Mouse (Mus musculus): ENCODE data around the gene Vasp.

Vasp gene

DNA sequence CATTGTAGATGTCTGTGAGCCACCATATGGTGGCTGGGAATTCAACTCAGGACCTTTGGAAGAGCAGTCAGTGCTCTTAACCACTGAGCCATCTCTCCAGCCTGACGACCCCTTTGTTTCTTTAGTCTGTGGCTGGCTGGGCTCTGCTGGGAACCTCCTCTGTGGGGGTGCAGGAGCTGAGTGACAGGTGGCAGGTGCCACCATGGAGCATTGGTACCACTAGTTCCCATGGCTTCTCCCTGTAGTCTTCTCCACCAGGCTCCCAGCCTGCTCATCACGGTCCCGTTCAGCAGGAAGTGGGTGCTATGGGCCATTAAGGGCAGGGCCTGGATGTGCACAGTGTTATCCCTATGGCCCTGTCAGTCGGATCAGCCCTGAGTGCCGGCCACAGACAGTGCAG is 37.0 kb downstream of the Vasp start:
- DNase-seq, result no peak

DNA sequence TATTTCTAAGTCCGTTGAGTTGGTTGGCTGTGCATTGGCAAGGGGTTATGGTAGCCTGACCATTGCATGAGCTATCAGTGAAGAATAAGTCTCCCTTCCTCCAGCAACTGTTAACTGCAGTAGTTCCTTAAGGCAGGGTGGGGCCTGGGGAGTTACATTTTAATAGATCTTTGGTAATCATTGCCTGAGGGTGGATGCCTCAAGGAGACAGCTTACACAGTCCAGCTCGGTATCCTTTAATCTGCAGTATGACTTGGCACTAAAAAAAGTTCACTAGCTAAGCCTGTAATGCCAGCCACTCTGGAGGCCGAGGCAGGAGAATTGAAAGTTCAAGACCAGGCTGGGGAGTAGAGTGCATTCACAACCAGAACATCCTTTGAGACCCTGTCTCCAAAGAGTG is 39.8 kb downstream of the Vasp start:
- no peak for DNase-seq

DNA sequence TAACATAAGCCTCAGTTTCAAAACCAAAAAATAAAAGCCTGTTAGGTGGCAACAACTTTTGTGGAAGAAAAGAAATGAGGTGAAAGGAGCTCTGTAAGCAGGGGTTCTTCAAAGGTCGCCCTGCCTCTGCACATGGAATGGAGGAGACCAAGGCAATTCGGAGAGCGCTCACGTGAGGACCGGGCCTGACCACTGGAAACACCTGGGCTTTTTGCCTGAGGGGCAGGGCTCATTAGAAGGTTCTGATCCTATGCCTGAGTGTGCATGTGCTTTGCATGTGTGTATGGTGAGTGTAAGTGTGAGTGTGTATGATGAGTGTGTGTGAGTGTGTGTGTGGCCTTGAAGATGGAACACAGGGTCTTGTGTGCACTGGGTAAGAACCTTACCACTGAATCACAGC is 40.7 kb downstream of the Vasp start:
- no peak for DNase-seq

DNA sequence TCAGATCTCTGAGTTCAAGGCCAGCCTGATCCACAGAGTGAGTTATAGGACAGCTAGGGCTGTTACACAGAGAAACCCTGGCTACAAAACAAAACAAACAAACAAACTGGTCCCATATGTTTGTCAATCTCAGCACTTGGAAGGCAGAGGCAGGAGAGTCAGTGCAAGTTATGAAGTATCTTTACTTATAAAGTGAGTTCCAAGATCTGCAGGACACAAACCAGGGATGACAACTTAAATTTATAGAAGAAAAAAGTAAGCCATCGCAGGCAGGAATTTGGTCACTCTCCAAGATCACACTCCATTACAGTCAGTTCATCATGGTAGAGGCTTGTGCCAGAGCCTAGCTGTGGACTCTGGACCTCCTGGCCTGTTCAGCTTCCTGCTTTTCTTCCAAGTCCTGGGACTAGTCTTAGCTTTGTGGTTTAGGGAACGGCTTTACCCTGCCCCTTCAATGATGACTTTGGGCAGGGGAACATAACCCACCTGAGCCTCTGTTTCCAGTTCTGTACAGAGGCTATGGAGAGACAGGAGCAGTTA is 41.5 kb downstream of the Vasp start:
- DNase-seq, result no peak

DNA sequence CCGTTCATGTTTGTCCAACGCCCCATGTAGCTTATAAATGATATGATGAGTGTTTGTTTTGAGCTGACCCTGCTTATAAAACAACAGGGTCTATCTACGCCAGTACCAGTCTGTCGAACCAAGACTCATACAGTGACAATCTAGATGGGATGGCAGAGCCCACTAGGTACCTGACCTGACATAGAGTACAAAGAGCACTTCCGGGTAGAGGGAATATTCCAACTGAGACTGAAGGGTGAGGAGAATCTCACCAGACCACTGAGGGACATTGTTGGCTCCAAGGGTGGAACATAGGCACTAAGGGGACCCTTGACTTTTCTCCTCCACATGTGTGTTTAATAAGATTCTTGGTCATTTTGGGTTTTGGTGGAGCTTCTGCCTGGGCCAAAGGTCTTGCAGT is 42.2 kb downstream of the Vasp start:
- no peak for DNase-seq

DNA sequence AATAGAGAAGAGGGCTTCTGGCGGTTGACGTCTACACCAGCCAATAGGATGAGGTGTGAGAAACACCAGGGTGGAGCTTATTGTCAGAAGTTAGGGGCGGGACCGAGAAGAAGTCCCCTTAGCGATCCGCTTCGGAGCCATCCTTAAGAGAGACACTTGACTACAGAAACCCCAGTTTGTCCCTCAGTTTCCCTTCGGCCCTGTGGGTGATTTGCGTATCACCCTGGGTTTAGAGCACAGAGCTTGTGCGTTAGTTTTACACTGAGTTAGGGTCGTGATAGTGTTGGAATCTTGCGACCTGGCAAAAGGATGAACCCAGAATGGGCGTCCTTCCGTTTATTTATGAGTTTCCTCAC is 42.8 kb downstream of the Vasp start:
- no peak for DNase-seq

DNA sequence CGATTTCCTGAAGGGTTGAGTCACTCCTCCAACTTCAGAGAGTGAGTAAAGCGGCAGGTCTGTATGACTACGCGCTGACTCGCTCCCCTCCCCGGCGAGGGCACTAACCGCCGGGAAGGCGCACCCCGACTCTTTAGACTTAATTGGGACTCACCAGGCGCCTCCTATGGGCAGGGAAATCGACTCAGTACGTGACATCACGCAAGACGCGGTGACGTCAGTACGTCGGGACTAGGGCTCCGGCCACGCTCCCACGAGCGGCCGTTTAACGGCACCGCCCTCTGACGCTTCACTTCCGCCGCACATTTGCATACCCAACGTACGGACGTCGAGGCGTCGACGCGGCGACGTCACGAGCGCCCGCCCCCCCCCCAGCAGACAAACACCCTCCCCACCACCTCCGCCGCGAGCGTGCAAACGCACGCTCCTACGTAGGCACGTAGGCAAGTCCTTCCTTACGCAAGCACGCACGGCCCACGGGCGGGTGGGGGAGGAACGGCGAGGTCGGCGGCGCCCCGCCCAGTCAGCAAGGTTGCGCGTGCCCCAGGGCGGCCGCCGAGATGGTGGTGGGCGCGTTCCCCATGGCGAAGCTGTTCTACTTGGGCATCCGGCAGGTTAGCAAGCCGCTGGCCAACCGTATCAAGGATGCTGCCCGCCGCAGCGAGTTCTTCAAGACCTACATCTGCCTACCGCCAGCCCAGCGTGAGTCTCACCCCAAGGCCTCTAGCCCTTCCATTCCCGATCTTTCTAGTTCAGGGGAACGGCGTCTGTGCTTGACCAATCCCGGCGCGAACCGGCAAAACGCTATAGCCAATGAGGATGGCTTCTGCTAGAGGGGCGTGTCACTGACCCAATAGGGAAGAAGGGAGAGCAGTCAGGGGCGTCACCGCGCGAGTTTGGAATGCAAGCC is 43.5 kb downstream of the Vasp start, which contains the start of gene Opa3:
Gene Opa3 (plus strand): TSS at position 452 of the 910 bp plus-strand sequence.
- DNase-seq, result peak; percentile 99

DNA sequence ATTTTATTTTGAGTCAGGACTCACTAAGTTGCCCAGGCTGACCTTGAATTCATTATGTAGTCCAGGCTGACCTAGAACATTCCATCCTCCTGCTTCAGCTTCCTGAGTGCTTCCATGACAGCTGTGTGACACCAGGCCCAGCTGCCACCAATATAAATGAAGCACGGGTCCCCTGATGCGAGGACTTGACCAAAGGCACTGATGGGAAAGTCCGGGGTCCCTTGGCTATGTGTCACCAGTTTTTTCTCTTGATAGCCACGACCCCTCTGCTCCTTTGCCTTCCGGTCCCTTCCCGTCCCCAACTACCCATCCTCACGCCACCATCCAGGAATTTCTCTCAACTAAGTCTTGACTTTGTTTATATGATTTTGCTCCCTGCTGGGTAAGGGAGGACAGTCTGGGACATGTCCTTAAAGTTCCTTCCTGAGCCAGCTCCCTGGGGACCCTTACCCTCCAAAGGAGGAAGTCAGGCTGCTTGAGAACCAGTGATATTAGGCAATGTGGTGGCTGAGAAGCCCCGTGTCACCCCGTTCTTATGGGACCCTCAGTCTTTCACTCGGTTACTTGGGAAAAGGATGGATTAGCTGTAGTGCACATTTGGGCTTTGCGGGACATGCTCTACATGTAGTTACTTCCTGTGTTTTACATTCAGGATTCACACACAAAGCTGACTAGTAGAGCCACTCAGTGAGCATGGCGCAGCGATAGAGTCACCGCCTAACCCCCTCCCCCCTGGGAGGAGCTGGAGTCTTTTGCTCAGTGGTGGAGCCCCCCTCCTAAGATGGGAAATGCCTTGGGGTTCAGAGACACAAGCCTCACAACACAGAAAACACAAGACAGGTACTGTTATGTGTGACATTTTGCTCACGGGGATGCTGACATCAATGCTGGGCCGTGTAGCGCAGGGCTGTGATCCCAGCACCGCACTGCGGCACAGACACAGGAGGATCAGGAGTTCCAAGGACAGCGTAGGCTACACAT is 44.5 kb downstream of the Vasp start:
- DNase-seq, result peak; percentile 21 to 48

DNA sequence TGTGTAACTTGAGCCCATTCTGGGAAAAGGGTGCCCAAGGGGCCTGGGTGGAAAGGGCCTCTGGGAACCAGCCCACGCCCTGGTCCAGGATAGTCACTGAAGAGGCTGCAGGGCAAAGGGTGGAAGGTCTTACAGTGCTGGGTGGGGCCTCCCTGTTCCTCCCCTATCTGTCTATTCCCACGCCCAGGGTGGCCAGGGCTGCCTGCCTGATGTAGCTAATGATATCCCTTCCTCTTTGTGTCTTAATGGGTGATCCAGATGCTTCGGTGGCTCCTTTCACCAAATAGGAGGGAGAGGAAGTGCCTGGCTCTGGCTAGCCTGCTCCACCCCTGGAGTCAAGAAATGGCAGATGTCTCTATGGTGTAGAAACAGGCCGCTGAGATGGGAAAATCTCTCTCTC is 46.7 kb downstream of the Vasp start:
- no peak for DNase-seq

DNA sequence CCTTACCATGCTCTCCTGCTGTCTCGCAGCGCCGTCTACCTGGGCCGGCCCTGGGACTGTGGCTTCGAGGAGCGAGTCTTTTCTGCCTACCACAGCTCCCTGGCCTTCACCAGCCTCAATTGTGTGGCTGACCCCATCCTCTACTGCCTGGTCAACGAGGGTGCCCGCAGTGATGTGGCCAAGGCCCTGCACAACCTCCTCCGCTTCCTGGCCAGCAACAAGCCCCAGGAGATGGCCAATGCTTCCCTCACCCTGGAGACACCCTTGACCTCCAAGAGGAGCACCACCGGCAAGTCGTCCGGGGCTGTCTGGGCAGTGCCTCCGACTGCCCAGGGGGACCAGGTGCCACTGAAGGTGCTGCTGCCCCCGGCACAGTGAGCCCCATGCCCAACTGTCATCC is 48.7 kb downstream of the Vasp start:
- DNase-seq, result no peak

DNA sequence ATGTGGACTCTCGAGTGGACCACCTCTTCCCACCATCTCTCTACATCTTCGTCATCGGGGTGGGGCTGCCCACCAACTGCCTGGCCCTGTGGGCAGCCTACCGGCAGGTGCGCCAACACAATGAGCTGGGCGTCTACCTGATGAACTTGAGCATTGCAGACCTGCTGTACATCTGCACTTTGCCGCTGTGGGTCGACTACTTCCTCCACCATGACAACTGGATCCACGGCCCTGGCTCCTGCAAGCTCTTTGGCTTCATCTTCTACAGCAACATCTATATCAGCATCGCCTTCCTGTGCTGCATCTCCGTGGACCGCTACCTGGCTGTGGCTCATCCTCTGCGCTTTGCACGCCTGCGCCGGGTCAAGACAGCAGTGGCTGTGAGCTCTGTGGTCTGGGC is 49.4 kb downstream of the Vasp start:
- no peak for DNase-seq

DNA sequence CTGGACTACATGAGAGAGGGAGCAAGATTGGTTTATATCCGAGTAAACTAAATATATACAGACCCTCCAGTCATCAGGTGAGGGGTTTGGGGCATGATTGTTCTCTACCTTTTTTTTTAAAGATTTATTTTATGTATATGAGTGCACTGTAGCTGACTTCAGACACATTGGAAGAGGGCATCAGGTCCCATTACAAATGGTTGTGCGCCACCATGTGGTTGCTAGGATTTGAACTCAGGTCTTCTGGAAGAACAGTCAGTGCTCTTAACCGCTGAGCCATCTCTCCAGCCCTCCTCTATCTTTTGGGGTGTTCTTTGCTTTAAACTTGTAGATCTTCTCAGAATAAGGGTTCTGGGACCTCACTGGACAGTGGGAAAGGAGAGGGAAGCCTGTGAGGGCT is 51.6 kb downstream of the Vasp start:
- no peak for DNase-seq

DNA sequence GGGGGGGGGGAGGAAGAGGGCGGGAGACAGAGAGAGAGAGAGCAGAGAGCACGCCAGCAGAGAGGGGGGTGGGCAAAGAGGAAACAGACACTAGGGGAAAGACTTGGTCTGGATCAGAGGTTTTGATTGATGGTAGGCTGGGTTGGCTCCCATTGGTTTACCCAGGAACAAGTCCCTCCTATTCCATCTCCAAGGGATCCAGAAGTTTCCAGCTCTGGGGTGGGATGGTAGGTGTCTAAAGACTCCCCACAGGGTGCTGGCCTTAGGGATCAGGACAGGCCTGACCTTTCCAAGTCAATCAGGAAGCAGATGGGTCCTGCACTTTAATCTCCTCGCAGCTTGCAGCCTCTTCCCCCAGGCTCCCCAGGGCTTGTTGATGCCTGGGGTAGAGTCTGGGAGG is 53.7 kb downstream of the Vasp start:
- no peak for DNase-seq

DNA sequence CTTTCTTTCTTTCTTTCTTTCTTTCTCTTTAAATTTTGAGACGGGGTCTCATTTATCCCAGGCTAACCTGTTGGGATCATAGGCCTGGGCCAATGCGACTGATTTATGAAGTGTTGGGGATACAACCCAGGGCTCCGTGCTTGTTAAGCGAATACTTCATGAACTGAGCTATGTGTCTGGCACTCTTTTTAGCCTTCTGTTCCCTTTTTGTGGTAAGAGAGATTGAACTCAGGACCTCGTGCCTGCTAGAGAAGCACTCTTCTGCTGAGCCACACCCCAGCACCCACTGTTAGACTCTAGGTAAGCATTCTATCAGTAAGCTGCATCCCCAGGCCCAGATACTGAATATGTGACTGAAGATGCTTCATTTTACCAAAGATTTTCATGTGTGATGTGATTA is 54.1 kb downstream of the Vasp start:
- DNase-seq, result no peak

DNA sequence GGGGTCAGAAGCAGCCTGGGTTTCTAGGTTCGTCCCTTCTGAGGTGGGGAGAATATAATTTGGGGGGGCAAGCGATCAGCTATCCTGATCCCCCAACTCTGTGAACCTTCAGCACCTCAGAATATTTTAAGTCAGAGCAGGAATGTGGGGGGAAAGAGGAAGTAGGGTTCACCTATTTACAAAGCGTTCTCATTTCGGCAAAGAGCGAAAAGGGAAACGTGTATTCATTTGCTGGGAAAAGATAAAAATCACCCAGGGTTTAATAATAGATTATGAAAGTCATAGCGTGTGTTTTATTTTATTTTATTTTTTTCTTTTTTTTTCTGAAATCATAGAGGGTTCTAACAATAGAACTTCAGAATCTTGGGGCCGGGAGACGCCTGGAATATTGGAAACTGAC is 56.7 kb downstream of the Vasp start:
- DNase-seq, result no peak

DNA sequence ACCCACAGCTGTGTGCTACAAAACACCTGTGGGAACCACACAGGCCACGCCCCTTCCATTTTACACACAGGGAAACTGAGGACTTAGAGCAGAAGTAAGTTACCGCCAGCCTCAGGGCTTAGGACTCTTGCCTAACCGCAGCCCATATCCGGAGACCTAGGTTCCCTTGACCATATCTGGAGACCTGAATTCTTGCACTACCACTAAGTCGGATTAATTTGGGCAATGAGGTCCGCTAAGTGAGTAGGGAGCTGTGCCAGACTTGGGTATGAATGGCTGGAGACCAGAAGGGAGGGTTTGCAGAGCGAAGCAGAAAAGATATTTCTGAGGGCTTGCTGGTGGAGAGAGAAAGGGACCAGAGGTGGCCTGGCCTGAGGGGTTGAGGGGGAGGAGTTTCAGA is 57.2 kb downstream of the Vasp start:
- no peak for DNase-seq

DNA sequence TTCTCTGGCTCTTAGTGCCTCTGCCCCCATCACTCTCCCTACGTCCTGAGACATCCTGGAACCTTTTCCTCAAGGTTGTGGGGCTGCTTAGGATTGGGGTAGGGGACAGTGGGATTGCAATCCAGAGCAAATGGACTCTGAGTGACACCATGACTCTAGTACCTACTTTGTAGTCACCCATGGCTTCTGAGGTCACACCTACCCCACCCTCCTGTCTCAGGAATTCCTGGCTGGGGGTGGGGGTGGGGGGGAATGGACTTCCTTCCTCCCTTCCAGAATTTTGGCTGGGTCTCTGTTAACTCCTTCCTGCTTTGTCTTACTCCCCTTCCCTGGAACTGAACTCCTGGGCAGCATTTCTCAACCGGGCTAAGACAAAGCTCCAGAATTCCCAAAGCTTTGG is 58.2 kb downstream of the Vasp start:
- no peak for DNase-seq

DNA sequence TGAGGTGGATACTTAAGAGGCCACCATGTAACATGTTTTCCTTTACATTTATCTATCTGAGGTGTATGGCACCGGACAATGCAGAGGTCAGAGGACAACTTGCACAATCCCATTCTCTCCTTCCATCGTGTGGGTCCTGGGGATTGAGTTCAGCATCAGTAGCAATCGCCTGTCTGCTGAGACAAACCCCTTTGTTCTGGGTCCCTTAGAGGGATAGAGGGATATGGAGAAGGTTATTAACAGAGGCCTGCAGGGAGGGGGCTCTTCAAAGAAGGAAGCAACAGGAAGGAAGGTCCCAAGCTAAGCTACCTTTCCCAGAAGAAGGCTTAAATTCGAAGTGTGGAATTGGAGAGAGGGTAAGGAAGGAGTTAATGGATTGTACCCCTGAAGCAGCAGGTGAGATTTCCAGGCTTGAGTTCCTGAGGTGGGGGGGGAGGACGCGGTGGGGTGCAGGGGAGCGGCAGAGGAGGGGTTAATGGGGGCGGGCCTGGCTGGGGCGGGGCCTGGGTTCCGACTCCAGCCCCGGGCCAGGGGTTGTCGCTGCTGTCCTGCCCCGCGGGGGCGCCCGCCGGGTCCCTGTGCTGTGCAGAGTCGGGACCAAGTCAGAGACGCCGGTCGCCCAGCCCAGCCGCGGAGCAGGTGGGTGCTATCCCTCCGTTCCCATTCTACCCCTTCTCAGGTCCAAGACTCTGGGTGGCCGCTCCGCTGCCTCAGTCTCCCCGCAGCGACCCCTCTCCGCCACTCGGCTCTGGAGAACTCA is 59.4 kb downstream of the Vasp start, which contains the start of gene Gpr4:
Gene Gpr4 (plus strand): TSS at position 543 of the 760 bp plus-strand sequence.
- DNase-seq, result no peak

DNA sequence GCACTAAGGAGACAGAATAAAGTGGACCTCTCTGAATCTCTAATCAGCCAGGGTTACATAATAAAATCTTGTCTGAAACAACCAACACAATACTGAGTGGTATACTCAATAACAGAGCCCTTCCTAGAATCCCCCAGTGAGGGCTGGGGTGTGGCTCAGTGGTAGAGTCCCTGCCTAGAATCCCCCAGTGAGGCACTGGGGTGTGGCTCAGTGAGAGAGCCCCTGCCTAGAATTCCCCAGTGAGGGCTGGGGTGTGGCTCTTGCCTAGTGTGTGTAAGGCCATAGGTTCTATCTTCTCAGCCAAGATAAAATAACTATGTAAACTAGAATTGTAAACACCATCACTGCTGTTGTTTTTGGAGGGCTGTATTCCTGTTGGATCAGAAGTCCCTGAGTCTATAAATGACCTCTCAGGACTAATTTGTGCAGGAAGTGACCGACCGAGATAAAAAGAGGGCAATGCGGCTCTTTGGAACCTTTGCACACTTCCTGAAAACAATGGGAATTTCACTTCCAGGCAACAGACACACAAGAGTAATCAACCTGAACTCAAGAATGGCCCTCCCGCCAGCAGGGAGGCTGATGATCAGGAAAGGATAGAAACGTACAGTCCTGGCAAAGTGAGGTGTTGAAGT is 60.5 kb downstream of the Vasp start:
- no peak for DNase-seq

DNA sequence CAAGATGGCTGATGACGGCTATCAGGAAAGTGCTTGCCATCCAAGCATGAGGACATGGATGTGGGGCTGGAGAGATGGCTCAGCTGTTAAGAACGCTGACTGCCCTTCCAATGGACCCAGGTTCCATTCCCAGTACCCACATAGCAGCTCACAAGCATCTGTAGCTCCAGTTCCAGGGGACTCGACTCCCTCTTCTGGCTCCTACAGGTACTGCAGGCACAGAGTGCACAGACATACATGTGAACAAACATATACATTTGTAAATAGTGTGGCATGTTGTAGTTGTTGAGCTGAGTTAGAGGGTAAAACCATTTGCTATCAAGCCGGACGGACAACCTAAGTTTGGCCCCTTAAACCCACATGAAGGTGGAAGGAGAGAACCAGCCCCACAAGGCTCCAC is 61.6 kb downstream of the Vasp start:
- no peak for DNase-seq

DNA sequence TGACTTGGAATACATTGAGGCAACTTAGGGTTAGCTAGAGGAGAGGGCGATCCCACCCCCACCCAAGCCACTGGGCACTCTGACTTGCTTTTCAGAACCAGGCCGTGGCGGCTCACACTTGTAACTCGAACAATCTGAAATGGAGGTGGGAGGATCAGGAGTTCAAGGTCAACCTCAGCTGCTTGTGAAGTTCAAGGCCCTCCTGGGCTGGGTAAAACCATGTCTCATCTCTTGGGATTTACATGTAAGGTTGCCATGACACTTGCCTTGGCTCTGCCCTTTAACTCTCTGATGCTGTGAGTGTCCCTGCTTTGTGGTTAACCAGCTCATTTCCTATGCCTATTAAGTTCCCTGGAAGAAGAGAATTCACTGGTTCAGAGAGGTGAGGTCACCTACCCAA is 62.1 kb downstream of the Vasp start:
- no peak for DNase-seq

DNA sequence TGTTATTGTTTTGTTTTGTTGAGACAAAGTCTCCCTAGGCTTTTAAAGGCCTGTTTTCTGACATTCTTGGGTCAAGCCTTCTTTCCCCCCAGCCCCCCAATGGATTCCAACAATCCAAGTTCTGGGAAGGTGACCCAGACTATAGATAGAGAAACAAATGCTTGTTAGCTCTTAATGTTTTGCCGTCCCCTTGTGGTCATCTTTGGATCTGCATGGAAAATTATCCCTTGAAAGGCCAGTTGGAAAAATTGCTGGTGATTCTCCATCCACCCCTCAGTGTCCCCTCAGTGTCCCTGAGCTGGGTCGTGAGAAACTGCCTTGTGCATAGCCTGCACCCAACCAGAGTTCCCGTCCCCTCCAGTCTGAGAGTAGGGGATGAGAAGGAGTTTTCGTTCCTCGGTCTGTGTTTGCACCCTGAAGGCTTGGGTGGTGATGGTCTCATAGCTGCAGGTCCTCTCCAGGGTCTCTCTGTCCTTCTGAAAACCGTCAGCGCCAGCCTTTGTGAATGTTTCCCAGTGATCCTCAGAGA is 62.6 kb downstream of the Vasp start:
- DNase-seq, result peak; percentile 44 to 75

Measured in cerebellum, postnatal 36 days (tissue).